Mouse (Mus musculus) fat pad, adult 2 months (tissue): ENCODE measurements around the gene Spsb2.
A peak's percentile ranks its signal among the peaks of the same experiment; 100 is the strongest.
"Not testable (repeated sequence)": the region's sequence is repeated elsewhere in the genome, so short reads cannot be mapped to it uniquely, and the experiment has no call there.

Experiments used
- DNase-seq: peaks from one replicate; pipeline ENCODE4 v3.0.0-alpha.2; 2011; ENCODE audit warnings: low read depth, low spot score; ENCODE audit errors: extremely low read depth

Gene Spsb2

GRCm38 (mm10) chr6:124816611-124817010 is 8.2 kb downstream of the Spsb2 start:
- no peak for DNase-seq

- no peak for DNase-seq
Observed at GRCm38 (mm10) chr6:124817125-124817524, 8.7 kb downstream of the Spsb2 start.

GRCm38 (mm10) chr6:124817563-124817962 is 9.1 kb downstream of the Spsb2 start:
- DNase-seq, result no peak

GRCm38 (mm10) chr6:124817971-124818370 is 9.5 kb downstream of the Spsb2 start:
- no peak for DNase-seq

- no peak for DNase-seq
Observed at GRCm38 (mm10) chr6:124820891-124821290, 12.4 kb downstream of the Spsb2 start.

- DNase-seq, result no peak
Observed at GRCm38 (mm10) chr6:124822049-124822448, 13.6 kb downstream of the Spsb2 start.

GRCm38 (mm10) chr6:124828101-124828592 is 19.7 kb downstream of the Spsb2 start:
- DNase-seq, result no peak

- peak; percentile 99 for DNase-seq
Observed at GRCm38 (mm10) chr6:124828868-124829798, 20.7 kb downstream of the Spsb2 start, which contains the start of the genes Usp5 and Cdca3. Usp5 (minus strand) TSS chr6:124829484. Cdca3 (plus strand) TSS chr6:124829547.

GRCm38 (mm10) chr6:124829799-124830700 is 21.6 kb downstream of the Spsb2 start:
- peak; percentile 84 for DNase-seq

- not testable (repeated sequence) for DNase-seq
Observed at GRCm38 (mm10) chr6:124831199-124831598, 22.7 kb downstream of the Spsb2 start.

GRCm38 (mm10) chr6:124831649-124832048 is 23.2 kb downstream of the Spsb2 start:
- DNase-seq, result no peak

GRCm38 (mm10) chr6:124834512-124835081 is 26.1 kb downstream of the Spsb2 start:
- DNase-seq, result no peak

- no peak for DNase-seq
Observed at GRCm38 (mm10) chr6:124835531-124835930, 27.1 kb downstream of the Spsb2 start.

GRCm38 (mm10) chr6:124836411-124836810 is 27.9 kb downstream of the Spsb2 start:
- no peak for DNase-seq

GRCm38 (mm10) chr6:124839805-124840204 is 31.3 kb downstream of the Spsb2 start:
- DNase-seq, result no peak

- DNase-seq, result no peak
Observed at GRCm38 (mm10) chr6:124840241-124841167, 32.0 kb downstream of the Spsb2 start, which contains the start of gene Gnb3. Gnb3 (minus strand) TSS chr6:124840275.

GRCm38 (mm10) chr6:124847305-124847704 is 38.8 kb downstream of the Spsb2 start:
- DNase-seq, result no peak

- DNase-seq, result no peak
Observed at GRCm38 (mm10) chr6:124850535-124850934, 42.1 kb downstream of the Spsb2 start.

- no peak for DNase-seq
Observed at GRCm38 (mm10) chr6:124854647-124855046, 46.2 kb downstream of the Spsb2 start.

- DNase-seq, result no peak
Observed at GRCm38 (mm10) chr6:124856321-124856720, 47.9 kb downstream of the Spsb2 start.
